Mouse (Mus musculus) forebrain, embryonic 14.5 days (tissue): Measurements from ENCODE around the gene Arhgef3. TPM values are rescaled to one million over a fixed set of nuclear protein-coding genes. Genes with fewer than 3 reads are reported as not detected.

Experiments
- ATAC-seq: fragments of 200-750 bp; cut with Nextera tagmentation; 2 replicates; pipeline ENCODE4 v1.8.0; 2017; ENCODE audit warnings: mild to moderate bottlenecking, moderate library complexity
- DNase-seq: peaks from one replicate; pipeline ENCODE4 v3.0.0-alpha.2; 2015; ENCODE audit warnings: low spot score
- H3K27ac ChIP-seq: fragments of 300-500 bp; sonication (generic); 2 replicates; pipeline ENCODE4 v1.5.1; 2014; ENCODE audit warnings: low read depth, mild to moderate bottlenecking, control low read depth, low read length, moderate library complexity
- H3K27me3 ChIP-seq: fragments of 300-500 bp; sonication (generic); replicated peaks from 2 replicates; pipeline ENCODE4 v1.6.1; 2014; ENCODE audit warnings: low read length, control low read depth, mixed read lengths; ENCODE audit not compliant: control insufficient read depth, insufficient read depth
- H3K36me3 ChIP-seq: fragments of 300-500 bp; sonication (generic); 2 replicates; pipeline ENCODE4 v1.6.1; 2014; ENCODE audit warnings: low read length, control low read depth; ENCODE audit not compliant: control insufficient read depth, insufficient read depth
- H3K4me1 ChIP-seq: fragments of 300-500 bp; sonication (generic); 2 replicates; pipeline ENCODE4 v1.6.1; 2014; ENCODE audit warnings: antibody characterized with exemption, low read length, control low read depth; ENCODE audit not compliant: control insufficient read depth, insufficient read depth
- H3K4me2 ChIP-seq: fragments of 300-500 bp; sonication (generic); 2 replicates; pipeline ENCODE4 v1.6.1; 2014; ENCODE audit warnings: mild to moderate bottlenecking, control low read depth, low read length
- H3K4me3 ChIP-seq: fragments of 300-500 bp; sonication (generic); 2 replicates; pipeline ENCODE4 v1.5.1; 2014; ENCODE audit warnings: low read depth, low read length, control low read depth
- H3K9ac ChIP-seq: fragments of 300-500 bp; sonication (generic); 2 replicates; pipeline ENCODE4 v1.6.1; 2014; ENCODE audit warnings: mild to moderate bottlenecking, low read length, control low read depth, moderate library complexity
- H3K9me3 ChIP-seq: fragments of 300-500 bp; sonication (generic); replicated peaks from 2 replicates; pipeline ENCODE4 v1.6.1; 2016; ENCODE audit warnings: low read length, control low read depth, mixed read lengths; ENCODE audit not compliant: control insufficient read depth
- WGBS: fragments of 180-500 bp; shearing (Covaris S2); extraction: QIAGEN DNeasy Blood & Tissue Kit; methylation state at CpG from one replicate; pipeline ENCODE4 v1.1.7; 2014; 5-methylcytosine and 5-hydroxymethylcytosine counted together
- polyA plus RNA-seq: library from polyadenylated mRNA; unstranded; fragments of >200 nt; fragmentation: Nextera tagmentation; extraction: Ambion mirVana; gene quantifications from 2 replicates; pipeline ENCODE4 v1.2.1, GENCODE M21; 2014

Gene Arhgef3
- polyA plus RNA-seq, 1 experiment from 2014 or later, result 3.0 TPM

DNA sequence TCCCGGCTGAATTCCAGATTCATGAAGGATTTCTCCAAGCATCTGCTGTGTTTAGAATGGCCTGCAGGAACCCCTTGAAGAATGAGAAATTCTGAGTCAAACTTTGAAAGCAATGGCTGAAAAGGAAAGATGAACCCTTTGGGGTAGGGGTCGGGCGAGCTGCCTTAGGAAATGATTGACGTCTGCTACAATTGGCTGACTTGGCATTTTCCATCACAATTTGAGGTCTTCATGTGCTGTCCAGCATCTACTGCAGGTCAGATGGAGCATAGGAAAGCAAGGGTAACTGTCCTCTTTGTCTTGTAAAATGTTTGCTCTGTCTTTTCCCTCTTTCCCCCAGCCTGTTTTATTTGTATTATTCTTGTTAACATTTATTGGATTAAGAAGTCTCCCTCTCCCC, 246.8 kb downstream of the Arhgef3 start:
- no peak overlapping the region for H3K9ac ChIP-seq
- WGBS, result 69% methylated on average over 4 of the region's 4 CpGs
- no peak overlapping the region for H3K4me3 ChIP-seq
- DNase-seq (no peak), ATAC-seq (no peak)
- H3K27ac ChIP-seq, result no peak overlapping the region
- H3K9me3 ChIP-seq, result no peaks in the 10 kb centered on the region
- H3K27me3 ChIP-seq, result no peaks in the 10 kb centered on the region
- H3K4me1 ChIP-seq, result no peaks in the 10 kb centered on the region
- no peak overlapping the region for H3K4me2 ChIP-seq
- no peaks in the 10 kb centered on the region for H3K36me3 ChIP-seq

DNA sequence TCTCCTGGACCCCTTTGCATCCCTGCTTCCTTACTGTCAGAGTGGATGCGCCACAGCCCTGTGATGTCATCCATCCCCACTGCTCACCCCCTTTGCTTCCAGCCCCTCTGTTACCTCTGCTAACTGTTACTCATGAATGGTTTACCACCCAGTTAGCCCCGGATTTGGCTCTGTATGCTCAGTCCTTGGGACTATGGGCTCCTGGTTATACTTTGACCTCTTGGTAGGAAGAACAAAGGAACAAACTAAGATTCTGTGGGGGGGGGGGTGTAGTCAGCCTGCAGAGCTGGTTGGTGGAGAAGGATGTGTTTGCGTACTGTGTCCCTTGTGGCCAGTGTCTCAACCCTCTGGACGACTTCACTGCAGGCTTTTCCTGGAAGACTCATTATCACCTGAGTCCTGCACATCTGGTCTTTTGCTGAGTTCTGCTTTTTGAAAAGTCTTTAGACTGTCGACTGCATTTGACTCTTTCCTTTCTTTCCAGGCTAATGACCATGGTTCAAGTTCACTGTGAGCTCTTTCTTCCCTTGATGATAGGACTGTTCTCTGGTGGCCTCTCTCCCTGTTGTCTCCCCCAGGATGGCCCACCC, 250.1 kb downstream of the Arhgef3 start:
- ATAC-seq (no peak), DNase-seq (no peak)
- no peaks in the 10 kb centered on the region for H3K27me3 ChIP-seq
- H3K9me3 ChIP-seq, result no peaks in the 10 kb centered on the region
- H3K4me1 ChIP-seq, result no peaks in the 10 kb centered on the region
- WGBS, result 83% methylated on average over 5 of the region's 5 CpGs
- no peaks in the 10 kb centered on the region for H3K36me3 ChIP-seq
- no peak overlapping the region for H3K27ac ChIP-seq
- H3K4me3 ChIP-seq, result no peak overlapping the region
- no peak overlapping the region for H3K9ac ChIP-seq
- no peak overlapping the region for H3K4me2 ChIP-seq

- Histone ChIP-seq H3K27ac (no peak overlapping the region), H3K36me3 (no peaks in the 10 kb centered on the region), H3K9ac (no peak overlapping the region), H3K9me3 (no peaks in the 10 kb centered on the region), H3K27me3 (no peaks in the 10 kb centered on the region), H3K4me2 (no peak overlapping the region), H3K4me1 (no peaks in the 10 kb centered on the region), H3K4me3 (no peak overlapping the region)
- DNase-seq (no peak), ATAC-seq (no peak)
- 81% methylated on average over 10 of the region's 10 CpGs for WGBS
Measured at GRCm38 (mm10) chr14:27367117-27367711, 252.5 kb downstream of the Arhgef3 start.

- DNase-seq (no peak), ATAC-seq (no peak)
- Histone ChIP-seq H3K36me3 (no peaks in the 10 kb centered on the region), H3K9ac (no peak overlapping the region), H3K27ac (no peak overlapping the region), H3K4me2 (no peak overlapping the region), H3K9me3 (no peaks in the 10 kb centered on the region), H3K27me3 (no peaks in the 10 kb centered on the region), H3K4me3 (no peak overlapping the region), H3K4me1 (no peaks in the 10 kb centered on the region)
- 11% methylated on average over 4 of the region's 4 CpGs for WGBS
Measured at GRCm38 (mm10) chr14:27368619-27369018, 253.9 kb downstream of the Arhgef3 start.

DNA sequence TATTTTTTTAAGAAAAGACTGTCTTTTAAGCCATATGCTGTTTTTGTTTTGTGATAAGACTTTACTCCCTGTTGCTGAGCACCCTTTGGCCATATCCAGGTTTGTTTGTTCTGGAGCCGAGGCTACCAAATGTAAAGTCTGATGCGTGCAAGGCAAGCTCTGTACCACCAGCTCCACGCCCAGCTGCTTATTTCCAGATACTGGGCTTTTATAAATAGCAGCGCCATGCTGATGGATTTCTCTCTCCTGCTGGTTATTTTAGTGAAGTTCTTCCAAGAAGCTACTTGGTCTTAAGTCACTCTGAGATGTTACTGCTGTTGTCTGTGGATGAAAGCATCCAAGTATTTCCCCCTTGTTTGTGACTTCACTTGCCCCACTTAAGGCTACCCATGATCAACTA, 254.8 kb downstream of the Arhgef3 start:
- WGBS, result 93% methylated on average over 4 of the region's 4 CpGs
- Histone ChIP-seq H3K27ac (no peak overlapping the region), H3K4me1 (no peaks in the 10 kb centered on the region), H3K36me3 (no peaks in the 10 kb centered on the region), H3K9ac (no peak overlapping the region), H3K27me3 (no peaks in the 10 kb centered on the region), H3K9me3 (no peaks in the 10 kb centered on the region), H3K4me2 (no peak overlapping the region), H3K4me3 (no peak overlapping the region)
- no peak for DNase-seq
- ATAC-seq, result no peak

DNA sequence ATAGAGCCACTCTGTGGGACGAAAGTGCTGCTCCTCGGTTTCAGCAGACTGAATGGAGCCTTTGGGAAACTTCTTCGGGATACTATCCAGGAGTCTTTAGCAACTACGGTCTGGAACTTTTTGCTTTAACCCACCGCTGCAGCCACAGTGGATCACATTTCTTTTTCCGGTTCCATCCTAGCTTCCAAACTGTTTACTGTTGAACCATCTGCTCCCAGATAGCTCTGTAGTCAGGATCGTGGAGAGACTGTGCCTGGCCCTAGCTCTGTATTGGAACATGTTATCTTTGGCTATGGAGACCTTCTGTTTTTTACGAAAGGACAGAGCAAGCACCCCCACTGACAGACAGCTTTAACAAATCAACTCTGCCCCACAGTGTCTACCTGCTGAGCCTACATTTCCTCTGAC, 257.0 kb downstream of the Arhgef3 start:
- ATAC-seq (no peak), DNase-seq (no peak)
- H3K9me3 ChIP-seq, result no peaks in the 10 kb centered on the region
- no peaks in the 10 kb centered on the region for H3K27me3 ChIP-seq
- H3K27ac ChIP-seq, result no peak overlapping the region
- H3K4me3 ChIP-seq, result no peak overlapping the region
- 84% methylated on average over 8 of the region's 8 CpGs for WGBS
- H3K4me1 ChIP-seq, result no peaks in the 10 kb centered on the region
- H3K36me3 ChIP-seq, result no peaks in the 10 kb centered on the region
- no peak overlapping the region for H3K9ac ChIP-seq
- H3K4me2 ChIP-seq, result no peak overlapping the region

DNA sequence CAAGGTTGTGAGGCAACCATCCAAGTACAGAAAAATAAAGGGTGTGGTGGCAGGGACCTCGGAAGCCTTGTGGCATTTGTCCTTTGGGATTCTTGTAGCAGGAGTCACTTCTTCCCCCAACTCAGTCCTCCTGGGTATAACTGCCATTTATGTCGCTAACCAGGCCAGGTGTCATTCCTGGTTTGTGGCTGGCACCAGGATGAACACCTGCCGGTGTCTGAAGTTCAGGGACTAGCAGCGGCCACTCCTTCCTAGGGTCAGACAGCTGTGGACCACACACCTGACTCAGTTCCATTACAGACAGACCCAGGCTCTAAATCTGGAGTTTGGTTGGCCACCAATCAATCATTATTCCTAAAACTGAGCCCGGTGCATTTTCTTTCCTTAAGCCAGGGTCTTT, 258.8 kb downstream of the Arhgef3 start:
- DNase-seq, result no peak
- no peak overlapping the region for H3K4me3 ChIP-seq
- no peak overlapping the region for H3K9ac ChIP-seq
- no peaks in the 10 kb centered on the region for H3K27me3 ChIP-seq
- H3K36me3 ChIP-seq, result no peaks in the 10 kb centered on the region
- ATAC-seq, result no peak
- 91% methylated on average over 5 of the region's 5 CpGs for WGBS
- H3K4me1 ChIP-seq, result no peaks in the 10 kb centered on the region
- H3K27ac ChIP-seq, result no peak overlapping the region
- H3K9me3 ChIP-seq, result no peaks in the 10 kb centered on the region
- no peak overlapping the region for H3K4me2 ChIP-seq

- H3K9me3 ChIP-seq, result no peaks in the 10 kb centered on the region
- H3K27me3 ChIP-seq, result no peaks in the 10 kb centered on the region
- DNase-seq, result no peak
- H3K36me3 ChIP-seq, result no peaks in the 10 kb centered on the region
- H3K27ac ChIP-seq, result no peak overlapping the region
- WGBS, result 68% methylated on average over 5 of the region's 5 CpGs
- no peak overlapping the region for H3K9ac ChIP-seq
- H3K4me1 ChIP-seq, result no peaks in the 10 kb centered on the region
- no peak overlapping the region for H3K4me2 ChIP-seq
- no peak for ATAC-seq
- H3K4me3 ChIP-seq, result no peak overlapping the region
Measured at GRCm38 (mm10) chr14:27376115-27376648, 261.5 kb downstream of the Arhgef3 start.

- DNase-seq (no peak), ATAC-seq (no peak)
- Histone ChIP-seq H3K4me3 (no peak overlapping the region), H3K4me2 (no peak overlapping the region), H3K27me3 (no peaks in the 10 kb centered on the region), H3K36me3 (no peaks in the 10 kb centered on the region), H3K4me1 (no peaks in the 10 kb centered on the region), H3K27ac (no peak overlapping the region), H3K9me3 (no peaks in the 10 kb centered on the region), H3K9ac (no peak overlapping the region)
- 95% methylated on average over 7 of the region's 7 CpGs for WGBS
Measured at GRCm38 (mm10) chr14:27378669-27379068, 264.0 kb downstream of the Arhgef3 start.
